Mouse (Mus musculus): ENCODE data around the gene Kdm7a. TPM values are rescaled to one million over a fixed set of nuclear protein-coding genes. Genes with fewer than 3 reads are reported as not detected.
A peak's percentile ranks its signal among the peaks of the same experiment; 100 is the strongest.

Gene Kdm7a
- polyA plus RNA-seq, 1 experiment, result 0.42 TPM

- Histone ChIP-seq H3K36me3 (ENCODE audit: control insufficient read depth, insufficient read depth) (no peaks in the 10 kb centered on the region), H3K4me3 (ENCODE audit: insufficient read depth, poor library complexity, severe bottlenecking) (no peak overlapping the region), H3ac (ENCODE audit: control insufficient read depth, insufficient read length, low read depth) (no peak overlapping the region), H3K79me3 (ENCODE audit: low read depth) (no peaks in the 10 kb centered on the region), H3K27me3 (ENCODE audit: control insufficient read depth, insufficient read depth, insufficient read length) (no peaks in the 10 kb centered on the region), H3K79me2 (ENCODE audit: control insufficient read depth, insufficient read depth) (no peaks in the 10 kb centered on the region)
- TF ChIP-seq CEBPB (IDR thresholded peaks at IDR 0.05; ENCODE audit: low read depth), result no peak
- no peak for TF ChIP-seq MAX (IDR thresholded peaks at IDR 0.05)
- no peak for TF ChIP-seq USF1 (IDR thresholded peaks at IDR 0.05; ENCODE audit: low read depth)
- no peak for TF ChIP-seq CTCF (IDR thresholded peaks at IDR 0.05; ENCODE audit: control insufficient read depth, insufficient read depth, insufficient read length)
- no peak for TF ChIP-seq FOSL1 (IDR thresholded peaks at IDR 0.05; ENCODE audit: insufficient read depth, low read length, poor library complexity, severe bottlenecking)
- TF ChIP-seq MYOD1 (IDR thresholded peaks at IDR 0.05; ENCODE audit: control insufficient read depth, insufficient read length, low read depth), result no peak
- TF ChIP-seq MYOG (IDR thresholded peaks at IDR 0.05; ENCODE audit: control insufficient read depth, extremely low read depth, insufficient read length), result no peak
Observed at GRCm38 (mm10) chr6:39131480-39131879, 75.1 kb downstream of the Kdm7a start.

GRCm38 (mm10) chr6:39124719-39125118 is 81.9 kb downstream of the Kdm7a start:
- TF ChIP-seq CEBPB (IDR thresholded peaks at IDR 0.05; ENCODE audit: low read depth) (no peak), USF1 (IDR thresholded peaks at IDR 0.05; ENCODE audit: low read depth) (no peak), CTCF (IDR thresholded peaks at IDR 0.05; ENCODE audit: control insufficient read depth, insufficient read depth, insufficient read length) (no peak), FOSL1 (IDR thresholded peaks at IDR 0.05; ENCODE audit: insufficient read depth, low read length, poor library complexity, severe bottlenecking) (no peak), MYOD1 (IDR thresholded peaks at IDR 0.05; ENCODE audit: control insufficient read depth, insufficient read length, low read depth) (no peak), MAX (IDR thresholded peaks at IDR 0.05) (no peak), MYOG (IDR thresholded peaks at IDR 0.05; ENCODE audit: control insufficient read depth, extremely low read depth, insufficient read length) (no peak)
- Histone ChIP-seq H3K79me2 (ENCODE audit: control insufficient read depth, insufficient read depth) (no peaks in the 10 kb centered on the region), H3K79me3 (ENCODE audit: low read depth) (no peaks in the 10 kb centered on the region), H3K27me3 (ENCODE audit: control insufficient read depth, insufficient read depth, insufficient read length) (no peaks in the 10 kb centered on the region), H3K36me3 (ENCODE audit: control insufficient read depth, insufficient read depth) (no peaks in the 10 kb centered on the region), H3K4me3 (ENCODE audit: insufficient read depth, poor library complexity, severe bottlenecking) (no peak overlapping the region), H3ac (ENCODE audit: control insufficient read depth, insufficient read length, low read depth) (no peak overlapping the region)

GRCm38 (mm10) chr6:39120685-39121084 is 85.9 kb downstream of the Kdm7a start:
- TF ChIP-seq MYOG (IDR thresholded peaks at IDR 0.05; ENCODE audit: control insufficient read depth, extremely low read depth, insufficient read length), result no peak
- no peak for TF ChIP-seq MYOD1 (IDR thresholded peaks at IDR 0.05; ENCODE audit: control insufficient read depth, insufficient read length, low read depth)
- no peak for TF ChIP-seq MAX (IDR thresholded peaks at IDR 0.05)
- no peak for TF ChIP-seq CEBPB (IDR thresholded peaks at IDR 0.05; ENCODE audit: low read depth)
- TF ChIP-seq FOSL1 (IDR thresholded peaks at IDR 0.05; ENCODE audit: insufficient read depth, low read length, poor library complexity, severe bottlenecking), result no peak
- no peak for TF ChIP-seq CTCF (IDR thresholded peaks at IDR 0.05; ENCODE audit: control insufficient read depth, insufficient read depth, insufficient read length)
- no peak for TF ChIP-seq USF1 (IDR thresholded peaks at IDR 0.05; ENCODE audit: low read depth)
- Histone ChIP-seq H3K27me3 (ENCODE audit: control insufficient read depth, insufficient read depth, insufficient read length) (no peaks in the 10 kb centered on the region), H3K79me3 (ENCODE audit: low read depth) (no peaks in the 10 kb centered on the region), H3K79me2 (ENCODE audit: control insufficient read depth, insufficient read depth) (no peaks in the 10 kb centered on the region), H3K36me3 (ENCODE audit: control insufficient read depth, insufficient read depth) (no peaks in the 10 kb centered on the region), H3K4me3 (ENCODE audit: insufficient read depth, poor library complexity, severe bottlenecking) (no peak overlapping the region), H3ac (ENCODE audit: control insufficient read depth, insufficient read length, low read depth) (no peak overlapping the region)

GRCm38 (mm10) chr6:39118456-39118881 is 88.1 kb downstream of the Kdm7a start:
- no peaks in the 10 kb centered on the region for H3K79me2 ChIP-seq (ENCODE audit: control insufficient read depth, insufficient read depth)
- peak overlapping the region; percentile 76 for H3ac ChIP-seq (ENCODE audit: control insufficient read depth, insufficient read length, low read depth)
- H3K79me3 ChIP-seq (ENCODE audit: low read depth), result no peaks in the 10 kb centered on the region
- H3K36me3 ChIP-seq (ENCODE audit: control insufficient read depth, insufficient read depth), result no peaks in the 10 kb centered on the region
- H3K27me3 ChIP-seq (ENCODE audit: control insufficient read depth, insufficient read depth, insufficient read length), result no peaks in the 10 kb centered on the region
- TF ChIP-seq FOSL1 (IDR thresholded peaks at IDR 0.05; ENCODE audit: insufficient read depth, low read length, poor library complexity, severe bottlenecking), result no peak
- TF ChIP-seq MAX (IDR thresholded peaks at IDR 0.05), result no peak
- no peak for TF ChIP-seq USF1 (IDR thresholded peaks at IDR 0.05; ENCODE audit: low read depth)
- no peak for TF ChIP-seq MYOD1 (IDR thresholded peaks at IDR 0.05; ENCODE audit: control insufficient read depth, insufficient read length, low read depth)
- no peak for TF ChIP-seq CEBPB (IDR thresholded peaks at IDR 0.05; ENCODE audit: low read depth)
- no peak for TF ChIP-seq CTCF (IDR thresholded peaks at IDR 0.05; ENCODE audit: control insufficient read depth, insufficient read depth, insufficient read length)
- no peak for TF ChIP-seq MYOG (IDR thresholded peaks at IDR 0.05; ENCODE audit: control insufficient read depth, extremely low read depth, insufficient read length)
- H3K4me3 ChIP-seq (ENCODE audit: insufficient read depth, poor library complexity, severe bottlenecking), result peak overlapping the region; percentile 39

GRCm38 (mm10) chr6:39117584-39118455 is 88.8 kb downstream of the Kdm7a start, which contains the start of gene Parp12:
Gene Parp12 (minus strand): TSS chr6:39118349.
- no peaks in the 10 kb centered on the region for H3K27me3 ChIP-seq (ENCODE audit: control insufficient read depth, insufficient read depth, insufficient read length)
- TF ChIP-seq MAX (IDR thresholded peaks at IDR 0.05) (peak; percentile 28), CTCF (IDR thresholded peaks at IDR 0.05; ENCODE audit: control insufficient read depth, insufficient read depth, insufficient read length) (no peak), FOSL1 (IDR thresholded peaks at IDR 0.05; ENCODE audit: insufficient read depth, low read length, poor library complexity, severe bottlenecking) (no peak), USF1 (IDR thresholded peaks at IDR 0.05; ENCODE audit: low read depth) (no peak), CEBPB (IDR thresholded peaks at IDR 0.05; ENCODE audit: low read depth) (no peak), MYOD1 (IDR thresholded peaks at IDR 0.05; ENCODE audit: control insufficient read depth, insufficient read length, low read depth) (no peak), MYOG (IDR thresholded peaks at IDR 0.05; ENCODE audit: control insufficient read depth, extremely low read depth, insufficient read length) (no peak)
- peak within 1 kb of the TSS; percentile 39 for H3K4me3 ChIP-seq (ENCODE audit: insufficient read depth, poor library complexity, severe bottlenecking)
- H3K36me3 ChIP-seq (ENCODE audit: control insufficient read depth, insufficient read depth), result no peaks in the 10 kb centered on the region
- H3ac ChIP-seq (ENCODE audit: control insufficient read depth, insufficient read length, low read depth), result peak within 1 kb of the TSS; percentile 76
- H3K79me3 ChIP-seq (ENCODE audit: low read depth), result no peaks in the 10 kb centered on the region
- H3K79me2 ChIP-seq (ENCODE audit: control insufficient read depth, insufficient read depth), result no peaks in the 10 kb centered on the region

All from C2C12 (cell line).